Mouse (Mus musculus): ENCODE measurements around the gene Col1a1.

Col1a1 gene

GRCm38 (mm10) chr11:94994947-94995772, 59.1 kb downstream of the Col1a1 start:
- DNase-seq (ENCODE audit: low read depth, low spot score) = no peak

GRCm38 (mm10) chr11:94996101-94996500, 60.1 kb downstream of the Col1a1 start:
- no peak for DNase-seq (ENCODE audit: low read depth, low spot score)

- no peak for DNase-seq (ENCODE audit: low read depth, low spot score)
Observed at GRCm38 (mm10) chr11:94996984-94997383, 61.0 kb downstream of the Col1a1 start.

- peak; percentile 26 for DNase-seq (ENCODE audit: low read depth, low spot score)
Observed at GRCm38 (mm10) chr11:94997596-94997995, 61.6 kb downstream of the Col1a1 start.

GRCm38 (mm10) chr11:94998041-94998531, 62.1 kb downstream of the Col1a1 start:
- no peak for DNase-seq (ENCODE audit: low read depth, low spot score)

- DNase-seq (ENCODE audit: low read depth, low spot score) = no peak
Observed at GRCm38 (mm10) chr11:95000128-95000527, 64.1 kb downstream of the Col1a1 start.

GRCm38 (mm10) chr11:95000548-95000947, 64.5 kb downstream of the Col1a1 start:
- no peak for DNase-seq (ENCODE audit: low read depth, low spot score)

- DNase-seq (ENCODE audit: low read depth, low spot score) = peak; percentile 81
Observed at GRCm38 (mm10) chr11:95001058-95001457, 65.0 kb downstream of the Col1a1 start.

GRCm38 (mm10) chr11:95001584-95002347, 65.7 kb downstream of the Col1a1 start:
- DNase-seq (ENCODE audit: low read depth, low spot score) = no peak
